Mouse (Mus musculus) liver (tissue): Measurements from ENCODE around the gene Kif1b.

Experiments used
- DNase-seq: peaks from one replicate; pipeline ENCODE4 v3.0.0-alpha.2; 2020; ENCODE audit warnings: mixed read lengths

The Kif1b gene

DNA sequence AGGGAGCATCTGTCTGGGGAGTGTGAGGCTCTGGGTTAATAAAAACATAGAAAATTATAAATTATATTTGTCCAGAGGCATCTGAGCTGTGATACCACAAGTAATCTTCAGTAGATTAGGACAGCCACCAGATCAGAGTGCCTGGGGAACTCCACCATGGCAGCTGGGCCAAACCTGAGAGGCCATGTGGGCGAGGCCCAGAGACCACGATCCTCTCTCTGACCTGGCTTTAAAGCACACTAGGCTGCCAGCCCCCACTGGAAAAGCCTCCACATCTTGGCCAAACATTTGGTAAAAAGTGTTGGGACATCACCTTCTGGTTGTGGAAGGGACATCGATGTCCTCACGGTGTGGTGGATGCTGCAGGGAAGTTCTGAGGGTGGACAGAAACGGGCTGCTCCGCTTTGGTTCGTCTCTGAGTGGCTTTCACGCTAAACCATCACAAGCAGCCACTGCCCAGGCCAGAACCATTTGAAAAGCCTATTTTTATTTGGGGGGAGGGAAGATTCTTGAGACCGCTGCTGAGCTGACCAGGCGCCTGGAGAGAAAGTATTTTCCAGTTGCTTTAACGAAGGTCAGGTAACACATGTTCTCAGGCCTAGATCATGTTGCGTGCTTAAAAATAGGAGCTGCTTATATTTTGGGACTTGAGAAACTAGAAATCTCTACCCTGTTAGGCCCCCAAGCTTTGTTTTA, 6.2 kb upstream of the Kif1b start:
- no peak for DNase-seq

- no peak for DNase-seq
These were observed 4.5 kb upstream of the Kif1b start for GRCm38 (mm10) chr4:149311996-149312395.

DNA sequence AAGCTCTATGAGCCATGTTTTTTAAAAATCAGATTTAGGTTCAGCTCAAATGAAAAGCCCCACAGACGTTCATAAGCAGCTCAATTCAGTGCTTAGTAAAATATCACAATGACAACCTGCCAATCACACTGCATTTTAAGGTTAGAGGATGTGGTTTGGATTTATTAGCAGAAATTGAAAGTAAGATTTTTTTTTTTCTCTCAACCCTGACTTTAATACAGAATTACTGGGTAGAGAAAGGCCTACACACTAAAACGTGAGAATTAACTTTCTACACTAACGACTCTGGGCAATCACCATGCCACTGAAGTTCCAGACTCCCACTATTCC, 963 bp upstream of the Kif1b start:
- no peak for DNase-seq

DNA sequence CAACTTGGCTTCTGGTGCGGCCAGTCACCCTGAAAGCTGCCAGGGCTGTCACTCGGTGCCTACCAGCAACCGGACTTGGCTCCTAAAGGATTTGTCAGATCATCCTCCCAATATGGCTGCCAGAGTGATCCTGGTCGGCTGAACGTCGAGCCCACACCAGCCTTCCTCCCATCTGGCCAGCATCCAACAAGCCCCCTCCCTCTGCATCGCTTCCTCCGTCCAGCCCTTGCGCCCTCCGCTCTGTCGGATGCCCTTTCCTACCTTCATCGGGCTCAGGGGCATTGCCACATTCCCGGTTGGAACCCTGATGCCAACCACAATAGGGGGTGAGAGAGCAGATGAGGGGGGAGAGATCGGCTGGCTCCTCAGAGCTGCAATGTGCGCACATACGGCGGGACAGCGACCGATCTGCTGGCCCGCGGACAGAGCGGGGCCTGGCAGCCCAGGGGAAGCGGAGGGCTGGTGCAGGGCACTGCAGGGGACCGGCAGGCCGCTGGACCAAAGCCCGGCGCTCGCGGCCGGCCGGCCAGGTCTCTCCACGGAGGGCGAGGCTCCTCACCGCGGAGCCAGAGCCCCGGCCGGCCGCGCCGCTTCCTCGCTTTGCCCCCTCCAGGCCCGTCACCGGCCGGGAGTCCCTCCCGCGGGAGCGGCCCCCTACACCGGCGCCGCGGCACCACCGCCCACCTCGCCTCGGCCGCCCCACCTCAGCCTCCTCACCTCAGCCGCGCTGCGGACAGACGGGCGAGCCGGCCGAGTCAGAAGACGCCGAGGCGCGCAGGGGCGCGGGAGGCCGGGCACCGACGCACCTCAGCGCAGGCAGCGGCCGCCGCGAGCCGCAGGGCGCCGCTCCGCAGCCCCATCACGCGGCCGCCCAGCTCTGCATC, 539 bp downstream of the Kif1b start:
- peak; percentile 18 for DNase-seq

- DNase-seq = no peak
These were observed 1.5 kb downstream of the Kif1b start for GRCm38 (mm10) chr4:149305761-149306711.

GRCm38 (mm10) chr4:149304466-149304865, 3.0 kb downstream of the Kif1b start:
- no peak for DNase-seq

DNA sequence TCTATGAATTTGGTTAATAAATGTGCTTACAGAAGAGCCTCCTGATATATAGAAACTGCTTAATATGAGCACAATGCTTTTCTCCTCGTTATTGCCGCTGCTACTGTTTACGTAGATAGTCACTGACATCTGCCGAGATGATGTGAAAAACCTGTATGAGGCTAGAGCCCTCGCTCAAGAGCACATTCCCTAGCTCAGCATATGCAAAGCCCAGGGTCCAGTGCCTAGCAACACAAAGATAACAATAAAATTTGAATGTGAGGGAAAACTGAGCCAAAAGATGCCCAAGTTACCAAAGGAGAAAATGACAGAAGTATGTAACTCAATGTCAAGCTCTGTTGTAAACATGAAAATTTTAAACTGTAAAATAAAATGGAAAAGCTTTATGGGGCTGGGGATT, 4.0 kb downstream of the Kif1b start:
- DNase-seq = no peak

DNA sequence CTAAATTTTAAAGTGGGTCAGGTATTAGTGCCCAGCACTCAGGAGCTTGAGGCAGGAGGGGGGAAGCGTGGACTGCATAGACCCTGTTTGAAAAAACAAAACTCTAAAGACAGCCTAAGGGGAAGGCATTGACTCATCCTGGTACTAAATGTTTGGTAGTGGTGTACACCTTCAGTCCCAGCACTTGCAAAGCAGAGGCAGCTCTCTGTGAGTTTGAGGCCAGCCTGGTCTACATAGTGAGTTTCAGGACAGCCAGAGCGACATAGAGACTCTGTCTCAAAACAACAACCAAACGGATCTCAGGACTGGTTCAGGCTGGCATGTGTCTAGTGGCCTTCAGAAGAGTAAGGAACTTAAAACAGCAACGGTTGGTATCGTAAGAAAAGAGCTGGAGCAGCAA, 4.7 kb downstream of the Kif1b start:
- no peak for DNase-seq

DNA sequence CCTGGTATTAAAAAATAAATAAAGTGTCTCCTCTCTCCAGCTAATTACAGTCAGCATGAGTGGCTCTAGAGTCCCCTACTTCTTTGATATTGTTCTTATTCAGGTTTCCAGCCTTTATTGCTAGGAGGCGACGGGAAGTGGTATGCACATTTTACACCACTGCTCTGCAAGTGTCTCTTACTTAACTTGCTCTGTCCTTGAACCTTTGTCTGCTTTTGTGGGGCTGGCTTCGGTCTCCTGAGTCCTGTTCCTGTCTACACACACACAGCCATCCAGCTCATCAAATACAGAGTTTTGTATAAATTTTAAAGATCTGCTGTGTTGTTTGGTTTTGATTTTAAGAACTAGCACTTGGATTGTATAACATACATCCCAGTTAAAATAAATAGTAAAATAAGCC, 5.4 kb downstream of the Kif1b start:
- DNase-seq = no peak

- DNase-seq = no peak
These were observed 11.0 kb downstream of the Kif1b start for GRCm38 (mm10) chr4:149296501-149296900.

- no peak for DNase-seq
These were observed 14.5 kb downstream of the Kif1b start for GRCm38 (mm10) chr4:149292984-149293383.

- no peak for DNase-seq
These were observed 16.4 kb downstream of the Kif1b start for GRCm38 (mm10) chr4:149291061-149291460.

DNA sequence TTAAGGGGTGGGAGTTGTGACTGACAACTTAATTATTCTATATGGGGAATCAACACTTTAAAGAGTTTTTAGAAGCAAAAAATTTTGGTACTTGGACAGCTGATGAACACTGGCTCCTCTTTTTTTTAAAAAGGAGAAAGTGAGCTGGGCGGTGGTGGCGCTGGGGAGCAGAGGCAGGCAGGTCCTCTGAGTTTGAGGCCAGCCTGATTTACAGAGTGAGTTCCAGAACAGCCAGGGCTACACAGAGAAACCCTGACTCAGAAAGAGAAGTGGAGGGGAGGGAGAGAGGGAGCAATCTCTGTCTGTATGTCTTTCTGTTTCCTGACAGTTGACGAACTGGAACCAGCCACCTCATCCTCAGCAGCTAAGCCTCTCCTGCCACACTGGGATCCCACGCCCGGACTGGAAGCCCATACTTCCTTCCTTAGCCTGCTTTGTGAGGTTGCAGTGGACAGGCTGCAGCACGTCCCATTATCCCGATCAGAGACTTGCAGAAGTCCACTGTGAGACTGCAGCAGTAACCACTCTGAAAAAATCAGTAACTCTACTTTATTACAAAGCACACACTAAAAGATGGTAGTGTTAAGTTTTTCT, 17.2 kb downstream of the Kif1b start:
- no peak for DNase-seq

DNA sequence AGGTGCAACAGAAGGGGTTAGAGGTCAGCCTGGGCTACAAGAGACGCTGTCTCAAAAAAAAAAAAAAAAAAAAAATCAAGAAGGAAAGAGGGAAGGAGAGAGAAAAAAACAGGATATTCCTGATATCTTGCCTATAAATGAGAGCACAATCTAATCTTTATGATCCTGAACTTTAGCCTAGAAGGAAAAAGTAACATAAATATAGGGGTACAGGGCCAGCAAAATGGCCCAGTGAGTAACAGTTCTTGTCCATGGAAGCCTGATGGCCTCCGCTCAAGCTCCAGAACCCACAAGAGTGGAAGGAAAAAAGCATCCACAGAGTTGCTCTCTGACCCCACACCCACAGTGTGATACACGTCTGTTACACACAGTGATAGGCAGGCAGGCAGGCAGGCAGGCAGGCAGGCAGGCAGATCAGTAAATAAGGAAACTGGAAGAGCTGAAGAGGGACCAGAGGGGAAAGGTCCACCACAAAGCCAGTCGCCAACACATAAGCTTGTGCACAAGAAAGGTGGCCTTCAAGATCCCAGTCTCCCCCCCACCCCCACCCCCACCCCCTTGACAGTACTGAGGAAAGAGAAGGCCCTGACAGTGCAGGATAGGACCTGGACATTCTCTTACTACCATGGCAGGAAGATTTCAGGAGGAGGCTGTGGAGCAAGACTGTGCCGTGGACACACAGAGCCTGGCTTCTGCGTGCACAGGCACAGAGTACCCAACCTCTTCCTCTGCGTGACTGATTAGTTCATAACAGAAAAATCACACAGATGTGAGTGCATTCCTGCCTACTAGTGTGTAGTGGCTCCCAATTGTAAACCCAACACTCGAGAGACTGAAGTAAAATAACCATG, 21.0 kb downstream of the Kif1b start:
- DNase-seq = no peak

GRCm38 (mm10) chr4:149285691-149286090, 21.8 kb downstream of the Kif1b start:
- no peak for DNase-seq

DNA sequence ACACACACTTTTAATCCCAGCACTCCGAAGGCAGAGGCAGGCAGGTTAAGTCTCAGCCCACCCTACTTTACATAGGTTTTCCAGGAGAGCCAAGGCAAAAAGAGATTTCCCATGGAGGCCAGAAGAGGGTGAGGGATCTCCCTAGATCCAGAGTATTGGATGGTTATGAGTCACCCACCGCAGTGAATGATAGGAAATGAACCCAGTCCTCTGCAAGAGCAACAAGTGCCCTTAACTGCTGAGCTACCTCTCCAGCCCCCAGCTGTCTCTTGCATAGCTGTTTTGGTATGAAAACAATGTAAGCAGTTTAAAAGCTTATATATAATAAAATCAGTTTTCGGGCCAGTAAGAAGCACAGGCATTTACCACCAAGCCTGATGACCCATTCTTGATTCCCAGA, 24.5 kb downstream of the Kif1b start:
- DNase-seq = no peak

DNA sequence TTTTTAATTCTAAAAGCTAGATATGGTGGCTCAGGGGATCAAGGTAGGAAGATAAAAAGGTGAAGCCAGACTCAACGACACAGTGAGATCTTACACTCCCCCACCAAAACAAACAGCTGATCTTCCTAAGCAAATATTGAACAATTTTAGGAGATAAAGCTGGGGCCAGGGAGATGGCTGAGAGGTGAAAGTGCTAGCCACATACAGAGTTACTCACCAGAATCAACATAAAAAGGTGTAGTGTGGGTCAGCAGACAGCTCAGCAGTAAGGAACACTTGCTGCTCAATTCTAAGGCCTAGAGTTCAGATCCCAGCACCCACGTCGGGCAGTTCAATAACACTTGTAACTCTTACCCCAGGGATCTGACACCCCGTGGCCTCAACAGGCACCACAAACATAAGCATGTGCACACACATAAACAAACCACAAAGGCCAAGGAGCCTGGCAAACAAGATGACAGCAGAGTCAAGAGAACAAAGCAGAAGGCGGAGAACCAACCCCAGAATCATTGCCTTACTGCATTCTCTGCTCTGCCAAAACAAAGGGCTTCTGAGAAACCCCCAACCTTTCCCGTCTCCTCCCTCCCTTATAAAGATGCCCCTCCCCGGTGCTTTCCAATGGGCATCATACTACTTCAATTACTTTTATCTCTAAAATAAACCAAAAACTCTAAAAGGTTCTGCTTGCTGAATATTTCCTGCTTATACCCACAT, 25.3 kb downstream of the Kif1b start:
- no peak for DNase-seq

- no peak for DNase-seq
These were observed 29.9 kb downstream of the Kif1b start for GRCm38 (mm10) chr4:149277571-149277970.

GRCm38 (mm10) chr4:149273128-149273527, 34.4 kb downstream of the Kif1b start:
- DNase-seq = peak; percentile 16

- DNase-seq = no peak
These were observed 37.0 kb downstream of the Kif1b start for GRCm38 (mm10) chr4:149270541-149270940.

GRCm38 (mm10) chr4:149269026-149269425, 38.5 kb downstream of the Kif1b start:
- no peak for DNase-seq
